Mouse (Mus musculus) testis, postnatal 10 days (tissue): ENCODE data around the gene Prdm11.

Experiments
- DNase-seq: peaks from one replicate; pipeline ENCODE4 v3.0.0; 2021; ENCODE audit warnings: low spot score

Gene Prdm11

GRCm38 (mm10) chr2:92929696-92930095 is 116.3 kb downstream of the Prdm11 start:
- no peak for DNase-seq

- DNase-seq, result no peak
Observed at GRCm38 (mm10) chr2:92924677-92925259, 121.2 kb downstream of the Prdm11 start.

- DNase-seq, result no peak
Observed at GRCm38 (mm10) chr2:92920709-92921108, 125.3 kb downstream of the Prdm11 start.

GRCm38 (mm10) chr2:92917405-92918142 is 128.4 kb downstream of the Prdm11 start:
- no peak for DNase-seq

GRCm38 (mm10) chr2:92915659-92916631 is 130.0 kb downstream of the Prdm11 start:
- no peak for DNase-seq
